Mouse (Mus musculus) thymus, postnatal 36 days (tissue): ENCODE results near the gene Dnmt3l.

Experiments used
- DNase-seq, 2 experiments: peaks; one replicate each; pipeline ENCODE4 v3.0.0; 2022; ENCODE audit warnings: mixed read lengths in 2 of 2

Dnmt3l gene

DNA sequence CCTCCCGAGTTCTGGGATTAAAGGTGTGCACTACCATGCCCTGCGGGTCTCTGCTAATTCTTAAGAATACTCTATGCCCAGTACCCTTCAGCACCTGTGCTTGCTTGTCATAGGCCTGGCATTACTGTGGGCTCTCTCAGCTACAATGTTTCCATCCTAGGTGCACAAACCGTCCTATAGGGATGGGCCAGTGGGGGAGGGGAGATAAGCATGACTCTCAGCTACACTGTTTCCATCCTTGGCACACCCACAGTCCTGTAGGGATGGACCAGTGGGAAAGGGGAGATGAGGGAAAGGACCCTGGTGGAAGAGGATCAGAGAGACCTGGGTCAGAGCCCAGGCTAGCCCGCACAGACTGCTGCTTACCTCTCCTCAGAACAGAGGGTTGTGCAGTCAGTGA is 4.6 kb upstream of the Dnmt3l start:
- DNase-seq = no peak

DNA sequence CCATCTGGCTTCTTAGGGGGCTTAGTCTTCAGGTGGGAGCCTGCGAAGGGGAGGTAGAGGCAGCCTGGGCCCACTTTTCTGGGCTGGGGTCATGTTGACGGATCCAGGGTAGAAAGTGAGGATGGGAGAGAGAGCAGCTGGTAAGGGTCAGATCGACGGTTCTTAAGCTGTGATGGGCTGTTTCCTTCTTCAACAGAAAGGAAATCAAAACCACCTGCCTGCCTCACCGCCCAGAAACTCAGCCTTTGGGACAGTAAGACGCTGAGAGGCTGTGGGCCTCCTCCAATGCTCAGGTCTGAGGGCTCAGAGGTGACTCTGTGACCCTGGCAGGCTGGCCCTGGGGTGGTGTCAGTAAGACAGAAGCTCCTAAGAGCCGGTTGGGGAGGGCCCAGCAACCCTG is 349 bp downstream of the Dnmt3l start:
- no peak for DNase-seq

DNA sequence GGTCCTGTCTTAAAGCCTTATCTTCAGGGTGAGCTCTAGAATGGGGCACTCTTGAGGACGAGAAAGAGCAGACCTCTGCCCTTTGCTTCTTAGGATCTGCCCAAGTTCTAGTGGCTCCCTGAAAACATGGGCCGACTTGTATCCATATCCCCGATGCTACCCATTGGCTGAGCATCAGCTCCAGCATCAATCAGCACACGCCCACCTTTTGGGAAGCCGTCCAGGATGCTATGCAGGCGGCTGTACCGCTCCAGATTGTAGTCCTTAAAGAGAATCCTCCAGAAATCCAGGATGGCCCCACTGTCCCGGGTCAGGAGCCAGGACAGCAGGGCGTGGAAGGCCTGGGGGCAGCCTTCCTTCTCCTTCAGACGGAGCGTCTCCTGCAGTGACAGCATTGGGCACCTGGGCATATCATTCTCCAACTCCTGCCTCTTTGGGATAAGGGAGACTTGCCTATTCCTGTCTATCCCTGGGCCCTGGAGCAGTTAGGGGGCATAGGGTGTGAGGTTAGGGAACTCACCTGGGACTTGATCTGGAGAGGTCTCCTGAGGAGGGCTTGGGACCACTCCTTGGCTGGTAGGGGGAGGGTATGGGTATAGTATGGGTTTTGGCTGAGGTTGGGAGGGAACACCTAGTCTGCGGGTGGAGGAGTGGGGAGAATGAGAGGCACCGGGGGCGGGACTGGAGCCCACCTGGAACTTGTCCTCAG is 1.1 kb downstream of the Dnmt3l start:
- no peak for DNase-seq

DNA sequence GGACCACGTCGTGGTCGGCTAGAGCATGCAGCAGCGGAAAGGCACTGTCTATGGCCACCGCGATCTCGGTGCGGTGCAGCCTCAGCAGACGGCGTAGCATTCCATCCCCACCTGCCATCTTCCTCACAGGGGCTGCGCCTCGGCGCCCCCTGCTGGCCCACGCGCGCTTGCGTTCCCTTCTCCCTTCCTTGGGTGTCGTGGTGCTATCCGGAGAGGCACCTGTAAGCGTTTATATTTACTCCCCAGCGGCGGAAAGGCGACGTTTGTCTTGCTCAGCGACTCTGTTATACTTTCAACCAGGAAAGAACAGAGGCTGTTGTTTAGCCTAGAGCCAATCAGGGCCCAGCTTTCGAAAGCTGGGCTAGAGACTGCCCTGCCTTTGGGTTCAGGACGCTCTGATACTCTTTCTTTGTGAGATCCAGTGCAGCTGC is 1.7 kb downstream of the Dnmt3l start, which contains the start of gene Aire:
Gene Aire (minus strand): TSS at position 205 of the 431 bp plus-strand sequence.
- DNase-seq = peak; percentile 81 to 85

DNA sequence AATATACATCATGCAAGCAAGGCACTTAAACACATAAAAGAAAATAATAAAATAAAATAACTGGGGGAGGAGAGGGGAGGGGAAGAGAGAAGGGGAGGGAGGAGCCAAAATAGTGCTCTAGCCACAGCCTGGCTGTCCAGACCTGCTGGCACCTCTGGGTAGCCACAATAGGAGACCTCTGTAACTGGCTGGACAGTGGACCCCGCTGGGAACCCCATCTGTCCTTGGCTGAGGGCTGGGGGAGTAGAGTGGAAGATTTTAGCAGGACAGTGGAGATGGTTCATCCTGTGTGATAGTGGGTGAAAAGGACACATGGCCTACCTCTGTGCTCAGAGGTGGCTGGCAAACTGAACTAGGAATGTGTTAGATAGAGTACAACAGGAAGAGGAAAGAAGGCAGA is 2.8 kb downstream of the Dnmt3l start:
- no peak for DNase-seq

DNA sequence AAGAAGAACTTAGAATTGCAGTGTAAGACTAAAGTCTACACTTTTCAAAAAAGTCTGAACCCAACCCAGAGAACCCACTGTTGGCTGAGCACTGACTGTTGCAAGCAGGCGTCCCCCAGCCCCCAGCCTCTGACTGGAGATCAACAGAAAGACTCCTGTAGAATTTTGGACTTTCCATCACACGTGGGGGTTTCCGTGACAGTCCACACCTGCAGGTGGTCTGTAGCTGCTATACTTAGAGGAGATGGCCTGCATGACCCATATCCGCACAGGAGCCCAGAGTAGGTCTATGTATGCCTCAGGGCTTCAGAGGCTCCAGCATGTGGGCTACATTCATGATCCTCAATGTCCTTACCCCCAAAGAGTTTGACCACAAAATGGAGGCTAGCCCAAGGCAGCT is 4.6 kb downstream of the Dnmt3l start:
- DNase-seq = no peak

DNA sequence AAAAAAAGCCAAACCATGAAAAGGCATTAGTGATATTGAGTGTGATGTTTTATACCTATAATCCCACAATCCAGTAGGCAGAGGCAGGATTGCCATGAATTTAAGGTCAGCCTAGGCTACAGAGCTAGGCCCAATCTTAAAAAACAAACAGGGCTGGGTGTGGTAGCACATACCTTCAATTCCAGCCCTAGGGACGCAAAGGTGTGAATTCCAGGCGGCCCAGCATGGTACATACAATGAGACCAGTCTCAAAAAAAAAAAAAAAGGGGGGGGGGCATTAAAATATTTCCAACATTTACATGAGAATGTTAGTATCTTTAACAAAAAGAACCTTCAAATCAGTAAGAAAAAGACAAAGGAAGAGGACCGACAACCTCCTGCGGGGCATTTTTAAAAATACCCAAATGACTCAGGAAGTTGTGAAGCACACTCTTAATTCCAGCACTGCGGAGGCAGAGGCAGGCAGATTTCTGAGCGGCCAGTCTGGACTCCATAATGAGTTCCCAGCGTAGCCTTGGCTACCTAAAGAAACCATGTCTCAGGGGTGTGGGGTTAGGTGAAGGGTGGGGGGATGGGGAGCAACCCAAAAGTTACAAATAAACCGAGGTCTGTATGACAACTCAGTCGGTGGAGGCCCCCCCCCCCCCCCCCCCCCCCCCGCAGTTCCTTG is 6.4 kb downstream of the Dnmt3l start:
- DNase-seq = no peak

DNA sequence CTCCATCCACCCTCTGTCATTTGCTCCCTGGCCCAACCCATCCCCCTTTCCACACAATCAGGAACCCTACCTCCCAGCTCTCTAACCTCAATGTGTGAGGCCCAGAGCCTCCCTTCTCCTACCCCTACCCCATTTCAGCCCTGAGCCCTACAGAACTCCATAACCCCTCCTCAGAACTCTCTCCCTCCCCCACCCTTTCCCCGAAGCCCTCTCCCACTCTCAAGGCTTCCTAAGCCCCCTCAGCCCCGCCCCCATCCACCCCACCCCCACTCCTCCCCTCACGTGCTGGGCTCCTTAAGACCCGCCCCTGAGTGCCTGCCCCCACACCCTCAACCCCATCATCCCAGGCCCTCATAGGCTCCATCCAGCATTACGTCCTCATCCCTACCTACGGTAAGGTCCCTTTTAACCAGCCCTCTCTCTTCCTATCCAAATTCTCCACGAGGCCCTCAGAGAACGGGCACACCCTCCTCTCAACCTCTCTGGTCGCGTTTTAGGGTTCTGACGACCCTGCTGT is 7.8 kb downstream of the Dnmt3l start:
- no peak for DNase-seq

DNA sequence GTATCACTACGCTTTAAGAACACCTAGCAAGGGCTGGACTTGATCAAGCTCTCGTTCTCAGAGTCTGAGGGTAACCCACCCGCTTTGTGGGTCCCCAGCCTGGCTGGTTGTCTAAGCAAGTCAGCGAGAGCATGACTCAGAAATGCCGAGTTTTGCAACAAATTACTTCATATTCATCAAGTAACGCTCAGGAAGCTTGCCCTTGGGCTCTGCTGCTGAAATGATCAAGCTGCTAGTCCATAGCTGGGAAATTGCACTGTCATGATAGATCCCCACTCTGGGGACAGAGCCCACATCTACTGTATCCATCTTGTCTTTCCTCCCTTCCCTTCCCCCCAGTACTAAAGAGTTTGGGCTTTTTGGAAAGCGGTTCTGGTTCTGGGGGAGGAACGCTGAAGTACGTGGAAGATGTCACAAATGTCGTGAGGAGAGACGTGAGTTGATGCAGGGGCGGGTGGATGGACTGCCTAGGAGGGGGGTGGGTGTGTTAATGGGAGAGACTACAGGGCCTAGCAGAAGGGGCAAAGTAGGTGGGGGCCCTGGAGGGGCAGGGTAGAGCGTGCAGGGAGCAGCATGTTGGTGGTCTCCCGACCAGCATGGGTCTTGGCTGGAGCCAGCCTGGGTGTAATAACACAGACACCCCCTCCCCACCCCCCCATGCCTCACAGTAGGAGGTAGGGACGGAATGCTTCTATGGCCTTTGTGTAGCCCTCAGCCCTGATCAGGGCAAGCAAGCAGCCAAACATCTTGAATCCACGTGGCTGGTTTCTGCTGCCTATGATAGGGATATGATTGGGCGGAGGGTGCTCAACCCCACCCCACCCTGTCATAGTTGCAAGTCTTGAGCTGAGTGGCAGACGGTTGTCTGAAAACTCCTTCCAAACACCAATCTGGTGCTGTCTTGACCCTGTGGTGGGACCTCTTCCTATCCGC is 13.2 kb downstream of the Dnmt3l start:
- DNase-seq = no peak

DNA sequence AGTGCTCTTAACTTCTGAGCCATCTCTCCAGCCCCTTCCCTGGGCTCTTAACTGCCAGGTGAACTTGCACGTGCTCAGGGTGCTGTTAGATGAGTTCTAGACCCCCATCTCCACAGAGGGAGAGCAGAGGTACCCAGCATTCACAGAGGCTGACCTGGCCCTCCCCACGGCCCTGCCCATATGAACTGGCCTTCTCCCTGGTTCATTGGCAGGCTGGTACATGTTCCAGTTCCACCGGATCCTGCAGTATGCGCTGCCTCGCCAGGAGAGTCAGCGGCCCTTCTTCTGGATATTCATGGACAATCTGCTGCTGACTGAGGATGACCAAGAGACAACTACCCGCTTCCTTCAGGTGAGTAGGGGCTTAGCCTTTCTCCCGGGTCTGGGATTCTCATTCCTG is 15.3 kb downstream of the Dnmt3l start:
- no peak for DNase-seq

DNA sequence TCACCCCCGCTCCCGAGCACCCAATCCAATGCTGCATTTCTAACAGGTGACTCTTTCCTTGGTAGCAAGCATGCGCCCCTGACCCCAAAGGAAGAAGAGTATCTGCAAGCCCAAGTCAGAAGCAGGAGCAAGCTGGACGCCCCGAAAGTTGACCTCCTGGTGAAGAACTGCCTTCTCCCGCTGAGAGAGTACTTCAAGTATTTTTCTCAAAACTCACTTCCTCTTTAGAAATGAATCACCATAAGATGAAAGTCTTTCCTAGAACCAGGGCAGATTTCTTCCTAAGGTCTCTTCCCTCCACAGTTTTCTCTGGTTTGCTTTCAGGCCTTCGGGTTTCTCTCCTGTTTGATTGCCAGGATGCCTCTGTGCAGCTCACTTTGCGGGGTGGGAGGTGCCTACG is 21.4 kb downstream of the Dnmt3l start:
- DNase-seq = no peak

DNA sequence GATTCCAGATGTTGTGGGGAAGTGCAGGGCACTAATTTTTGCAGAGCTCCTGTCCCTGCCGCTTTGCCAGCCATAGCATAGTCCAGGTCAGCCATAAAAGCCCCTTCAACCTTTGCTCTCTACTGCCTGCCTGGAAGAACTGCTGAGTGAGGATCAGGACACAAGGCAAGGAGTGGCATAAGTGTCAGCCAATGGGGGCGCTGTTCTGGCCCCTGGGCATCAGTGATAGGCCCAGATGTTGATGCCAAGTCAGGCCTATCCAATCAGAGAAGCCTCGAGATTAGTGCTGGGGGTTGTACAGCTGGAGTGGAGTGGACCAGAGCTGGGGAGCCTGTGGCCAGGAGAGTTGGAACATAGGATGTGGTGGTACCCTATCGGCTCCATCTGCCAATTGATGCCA is 25.5 kb downstream of the Dnmt3l start:
- peak in 1 of 2 experiments; percentile 25 for DNase-seq

DNA sequence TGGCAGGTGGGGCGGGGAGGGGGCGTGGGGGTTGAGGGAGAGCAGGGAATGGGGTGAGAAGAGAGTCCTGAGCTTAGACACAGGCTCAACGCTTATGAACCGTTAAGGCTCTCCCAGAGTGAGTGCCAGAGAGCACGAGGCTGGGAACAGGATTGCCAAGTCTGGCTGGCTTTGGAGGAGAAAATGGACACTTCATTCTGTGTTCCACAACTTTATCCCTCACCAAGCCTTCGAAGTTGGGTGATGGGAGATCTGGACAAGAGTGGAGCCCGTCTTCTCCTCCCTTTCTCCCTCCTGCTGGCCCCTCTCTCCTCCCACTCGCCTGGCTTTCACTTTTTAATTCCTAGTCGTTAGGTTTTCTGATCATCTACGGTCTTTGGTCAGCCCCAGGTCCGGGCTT is 26.8 kb downstream of the Dnmt3l start:
- DNase-seq = no peak

DNA sequence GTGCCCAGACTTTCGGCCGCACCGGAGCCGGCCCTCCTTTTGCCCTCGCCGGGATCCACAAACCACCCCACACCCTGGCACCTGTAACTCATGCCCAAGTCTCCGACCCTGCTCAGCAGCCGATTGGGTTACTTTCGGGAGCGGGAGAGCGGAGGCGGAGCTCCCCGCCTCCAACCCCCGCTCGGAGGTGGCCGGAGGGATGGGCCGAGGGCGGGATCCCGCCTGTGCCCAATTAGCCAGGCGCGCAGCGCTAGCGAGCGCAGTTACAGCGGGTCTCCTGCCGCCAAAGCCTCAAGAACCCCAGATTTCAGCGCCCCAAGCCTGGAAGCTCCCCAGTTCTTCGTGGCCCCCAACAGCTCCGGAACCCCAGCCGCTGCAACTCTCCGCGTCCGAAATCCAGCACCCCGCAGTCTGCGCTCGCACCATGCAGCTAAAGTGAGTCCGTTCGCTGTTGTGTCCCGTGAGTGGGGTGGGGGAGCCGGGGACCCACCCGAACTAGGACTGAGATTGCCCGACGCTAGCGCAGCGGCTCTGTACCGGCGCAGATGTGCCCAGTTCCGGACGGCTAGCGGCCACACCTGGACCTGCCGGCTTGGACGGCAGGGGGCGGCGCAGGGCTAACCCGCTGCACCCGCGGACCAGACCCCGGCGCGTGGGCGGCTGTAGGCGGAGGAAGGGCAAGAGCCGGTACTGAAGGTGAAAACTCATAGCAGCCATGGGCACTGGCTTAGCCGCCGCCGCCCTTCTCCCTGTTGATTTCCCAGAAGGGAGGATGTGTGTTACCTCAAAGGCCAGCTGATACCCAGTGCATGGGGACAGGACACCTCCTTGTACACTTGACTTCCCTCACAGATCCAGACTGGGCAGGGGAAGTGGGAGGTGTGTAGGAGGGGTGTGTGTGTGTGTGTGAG is 27.6 kb downstream of the Dnmt3l start, which contains the start of gene Icosl:
Gene Icosl (plus strand): TSS at position 202 of the 911 bp plus-strand sequence.
- peak; percentile 72 to 73 for DNase-seq

DNA sequence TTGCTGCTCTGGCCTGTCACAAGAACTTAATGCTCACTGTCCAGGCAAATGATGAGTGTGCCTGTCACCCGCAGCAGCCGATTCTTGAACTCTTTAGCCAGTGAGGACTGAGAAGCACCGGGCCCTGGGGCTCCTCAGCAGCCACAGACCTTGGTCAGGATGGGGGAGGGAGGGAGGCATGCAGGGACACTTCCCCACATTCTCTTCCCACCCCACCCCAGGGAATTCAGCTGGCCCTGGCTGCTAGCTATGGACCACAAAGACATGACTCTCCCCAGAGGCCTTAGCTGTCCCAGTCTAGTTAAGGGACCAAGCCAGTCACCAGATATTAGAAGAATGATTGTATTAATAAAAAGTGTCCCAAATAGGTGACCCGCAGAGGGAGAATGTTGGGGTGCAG is 32.4 kb downstream of the Dnmt3l start:
- no peak for DNase-seq

DNA sequence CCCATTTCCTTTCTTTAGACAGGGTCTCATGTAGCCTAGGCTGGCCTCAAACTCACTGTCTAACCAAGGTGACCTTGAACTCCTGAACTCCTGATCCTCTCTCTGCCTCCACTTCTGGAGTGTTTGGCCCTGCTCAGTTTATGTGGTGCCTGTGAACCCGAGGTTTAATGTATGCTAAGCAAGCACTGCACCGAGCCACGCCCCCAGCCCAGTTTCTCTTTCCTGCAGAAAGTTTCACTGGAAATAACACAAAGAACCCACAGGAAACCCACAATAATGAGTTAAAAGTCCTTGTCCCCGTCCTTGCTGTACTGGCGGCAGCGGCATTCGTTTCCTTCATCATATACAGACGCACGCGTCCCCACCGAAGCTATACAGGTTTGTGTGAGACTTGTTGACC is 33.2 kb downstream of the Dnmt3l start:
- peak; percentile 43 to 55 for DNase-seq

DNA sequence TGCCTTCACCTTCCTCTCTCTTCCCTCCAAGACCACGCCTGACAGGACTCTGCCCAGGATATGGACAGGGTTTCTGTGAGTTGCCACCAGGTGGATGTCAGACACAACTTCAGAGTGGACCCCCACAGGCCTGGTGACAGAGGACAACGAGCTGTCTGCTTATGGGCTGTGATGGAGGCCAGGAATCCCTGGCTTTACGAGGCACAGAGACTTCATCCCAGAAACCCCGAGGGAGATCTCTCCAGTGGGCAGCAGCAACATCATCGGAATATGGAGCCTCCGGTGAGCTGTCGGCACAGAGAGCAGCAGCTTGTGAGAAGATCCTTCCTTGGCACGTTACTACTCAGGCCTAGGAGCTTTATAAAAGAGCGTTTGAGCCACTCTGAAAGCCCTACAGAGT is 36.1 kb downstream of the Dnmt3l start:
- no peak for DNase-seq

DNA sequence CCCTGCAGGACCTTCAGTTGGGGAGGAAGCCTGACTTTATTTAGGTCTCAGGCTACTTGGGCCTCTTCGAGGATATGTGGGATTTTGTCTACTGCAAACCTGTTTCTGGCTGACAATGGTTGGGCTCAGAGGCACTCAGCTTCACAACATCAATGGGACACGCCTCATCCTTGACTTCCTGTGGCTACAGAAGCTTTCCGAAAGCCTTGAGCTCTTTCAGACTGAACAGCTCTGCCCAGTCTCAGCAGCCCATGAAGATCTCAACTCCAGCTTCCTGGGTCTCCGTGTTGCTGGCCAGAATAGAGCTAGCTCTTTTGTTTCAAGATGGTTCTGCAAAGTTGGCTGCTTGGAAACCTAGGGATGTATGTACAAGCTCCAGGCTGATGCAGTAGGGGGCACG is 36.5 kb downstream of the Dnmt3l start:
- peak in 1 of 2 experiments; percentile 18 for DNase-seq

DNA sequence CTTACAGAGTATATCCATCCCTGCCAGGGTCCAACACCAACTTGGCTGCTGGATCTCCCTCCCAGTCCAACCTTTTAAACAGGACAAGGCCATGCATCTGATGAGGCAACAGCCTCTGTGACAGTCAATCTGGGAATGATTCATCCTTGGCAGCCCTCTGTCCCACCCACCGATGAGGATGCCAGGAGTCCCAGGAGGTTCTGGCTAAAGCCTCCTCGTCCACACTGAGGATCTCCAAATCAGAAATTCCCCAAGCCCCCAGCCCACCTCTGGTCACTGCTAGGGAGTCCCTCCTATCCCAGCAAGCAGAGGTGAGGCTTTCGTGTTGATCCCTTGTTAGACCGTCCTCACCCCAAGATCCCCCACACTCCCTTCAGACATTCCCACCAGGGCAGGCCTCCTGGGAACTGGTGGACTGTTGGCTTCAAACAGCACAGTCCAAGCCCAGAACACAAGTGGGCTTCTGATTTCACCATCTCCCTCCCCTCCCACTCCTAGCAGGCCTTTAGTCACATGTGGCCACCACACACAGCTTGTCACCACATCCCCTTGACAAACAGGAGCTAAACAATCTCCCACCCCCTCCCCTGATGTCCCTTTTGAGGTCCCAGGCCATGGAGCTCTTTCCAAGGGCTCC is 38.3 kb downstream of the Dnmt3l start:
- DNase-seq = no peak

DNA sequence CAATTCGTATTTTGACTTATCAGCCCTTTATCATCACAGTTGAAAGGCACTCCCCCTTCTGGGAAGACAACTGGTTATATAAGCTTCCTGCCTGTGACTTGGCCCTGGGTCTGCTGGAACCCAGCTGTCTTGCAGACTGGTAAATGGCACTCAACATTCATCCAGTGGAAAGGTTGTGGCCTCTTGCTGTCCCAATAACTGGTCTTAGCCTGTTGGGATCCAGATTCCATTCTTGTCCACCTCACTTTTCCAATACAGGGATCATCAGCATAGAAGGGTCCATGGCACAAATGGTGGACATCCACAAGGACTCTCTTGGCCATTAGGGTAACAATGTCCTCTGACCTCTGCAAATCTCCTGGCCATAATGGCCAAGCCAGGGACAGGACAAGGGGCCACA is 42.3 kb downstream of the Dnmt3l start:
- no peak for DNase-seq

DNA sequence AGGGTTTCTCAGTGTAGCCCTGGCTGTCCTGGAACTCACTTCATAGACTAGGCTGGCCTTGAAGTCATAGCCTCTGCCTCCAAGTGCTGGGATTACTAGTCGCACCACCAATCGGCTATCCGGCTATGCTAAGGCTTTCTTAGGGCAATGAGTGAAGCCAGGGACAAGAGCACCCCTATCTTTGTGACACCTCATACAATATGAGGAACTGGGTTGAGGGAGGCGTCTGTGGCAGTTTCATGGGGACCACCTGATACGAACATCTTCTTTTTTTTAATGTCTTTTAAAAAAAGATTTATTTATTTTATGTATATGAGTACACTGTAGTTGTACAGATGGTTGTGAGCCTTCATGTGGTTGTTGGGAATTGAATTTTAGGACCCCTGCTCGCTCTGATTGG is 44.0 kb downstream of the Dnmt3l start:
- no peak for DNase-seq
